Mouse (Mus musculus) heart, postnatal 14 days (tissue): ENCODE results near the gene Gm5485. TPM values are rescaled to one million over a fixed set of nuclear protein-coding genes. Genes with fewer than 3 reads are reported as not detected.

Experiments used
- DNase-seq, 2 experiments: peaks; one replicate each; pipeline ENCODE4 v3.0.0; 2021 to 2022
- intact Hi-C: fragments of 180-260 bp; cut with DNase I; formaldehyde crosslinking; loops from one replicate; pipeline ENCODE4 v1.15.1; 2025
- total RNA-seq, 2 experiments: library from RNA; stranded (reverse); gene quantifications; 2 replicates each; pipeline ENCODE4 v1.2.3; 2021

The Gm5485 gene
- total RNA-seq, 2 experiments from 2014 or later: not detected

DNA sequence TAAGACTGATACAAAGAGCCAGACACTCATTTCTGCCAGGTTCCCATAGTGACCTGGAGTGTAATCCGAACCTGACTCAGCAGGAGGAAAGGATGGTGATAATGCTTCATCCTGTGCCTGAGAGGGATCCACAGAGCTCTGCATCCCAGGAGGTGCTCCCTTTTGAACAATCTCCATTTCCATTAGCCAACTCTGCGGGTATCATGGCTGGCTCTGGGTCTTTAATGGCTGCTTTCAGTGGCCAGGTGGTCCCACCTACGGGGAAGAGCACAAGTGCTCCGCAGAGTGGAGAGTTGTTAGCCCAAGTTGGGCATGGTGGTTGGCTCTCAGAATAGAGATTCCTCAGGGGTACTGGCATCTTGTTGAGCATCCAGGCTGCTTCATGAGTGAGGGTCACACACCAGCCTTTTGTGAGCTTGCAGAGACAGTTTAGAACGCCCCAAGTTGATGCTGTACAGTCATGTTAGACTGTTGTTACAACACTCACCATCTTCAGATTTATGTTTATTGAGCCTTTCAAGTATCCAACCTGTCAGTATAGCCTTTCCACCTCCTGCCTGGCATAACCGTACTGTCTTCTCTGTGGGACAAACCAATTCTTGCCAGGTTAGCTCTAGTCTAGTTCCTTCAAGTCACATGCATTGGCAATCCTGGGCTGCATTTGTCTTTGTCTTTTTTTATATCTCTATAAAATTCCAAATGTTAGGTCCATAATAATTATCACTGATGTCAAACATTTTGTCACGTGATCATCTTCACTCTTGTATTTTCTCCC lies 38.3 kb downstream of the Gm5485 start:
- DNase-seq: no peak
- intact Hi-C loops: no loop called here

DNA sequence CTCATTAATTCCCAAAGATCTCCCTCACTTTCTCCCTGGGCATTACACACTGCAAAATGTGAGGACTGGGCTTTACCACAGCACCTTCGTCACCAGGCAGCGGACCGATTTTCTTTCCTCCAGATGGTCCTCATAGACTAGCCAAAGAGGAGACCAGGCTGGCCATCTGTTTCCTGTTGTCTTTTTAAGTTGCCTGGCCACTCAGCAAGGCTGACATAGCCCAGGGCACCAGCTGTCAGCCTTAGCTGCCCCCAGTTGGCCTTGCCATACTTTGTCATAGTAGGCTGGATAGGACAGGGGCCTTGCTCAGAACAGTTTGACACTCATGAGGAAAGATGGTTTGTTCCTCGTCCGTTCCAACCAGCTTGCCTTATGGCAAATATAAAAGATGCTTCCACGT lies 39.8 kb downstream of the Gm5485 start:
- intact Hi-C loops: no loop called here
- DNase-seq: no peak

DNA sequence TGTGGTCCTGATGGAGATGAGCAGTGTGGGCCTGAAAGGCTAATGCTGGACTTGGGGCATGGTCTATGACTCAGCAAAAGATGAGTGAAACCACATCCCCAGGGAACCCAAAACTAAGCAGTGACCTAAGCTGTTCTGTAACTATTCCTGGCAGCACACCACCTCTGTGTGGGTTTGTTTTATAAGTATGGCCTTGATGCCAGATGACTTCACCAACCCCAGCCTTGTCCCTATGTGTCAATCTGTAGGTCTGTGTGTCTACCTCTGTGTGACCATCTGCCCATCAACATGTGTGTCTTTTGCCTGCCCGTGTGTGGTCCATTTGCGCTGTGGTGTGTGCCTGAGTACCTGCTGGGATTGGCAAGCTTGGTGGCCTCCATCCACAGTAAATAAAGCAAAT lies 44.1 kb downstream of the Gm5485 start:
- no peak for DNase-seq
- intact Hi-C loops: no loop called here

DNA sequence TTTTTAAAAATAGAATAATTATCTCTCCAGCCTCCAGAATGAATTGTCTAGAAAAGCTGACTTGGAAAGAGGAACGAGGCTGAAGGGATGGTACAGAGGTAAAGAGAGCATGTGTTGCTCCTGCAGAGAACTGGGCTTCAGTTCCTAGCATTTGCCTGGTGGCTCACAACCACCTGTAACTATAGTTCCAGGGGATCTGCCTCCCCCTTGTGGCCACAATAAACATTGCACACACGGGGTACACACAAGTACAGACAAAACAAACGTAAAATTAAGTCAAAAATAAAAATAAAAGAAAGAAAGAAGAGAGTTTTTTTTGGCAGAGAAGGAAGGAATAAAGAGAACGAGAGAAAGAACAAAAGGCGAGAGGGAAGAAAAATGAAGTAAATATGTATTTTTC lies 45.4 kb downstream of the Gm5485 start:
- intact Hi-C loops: no loop called here
- DNase-seq: no peak

DNA sequence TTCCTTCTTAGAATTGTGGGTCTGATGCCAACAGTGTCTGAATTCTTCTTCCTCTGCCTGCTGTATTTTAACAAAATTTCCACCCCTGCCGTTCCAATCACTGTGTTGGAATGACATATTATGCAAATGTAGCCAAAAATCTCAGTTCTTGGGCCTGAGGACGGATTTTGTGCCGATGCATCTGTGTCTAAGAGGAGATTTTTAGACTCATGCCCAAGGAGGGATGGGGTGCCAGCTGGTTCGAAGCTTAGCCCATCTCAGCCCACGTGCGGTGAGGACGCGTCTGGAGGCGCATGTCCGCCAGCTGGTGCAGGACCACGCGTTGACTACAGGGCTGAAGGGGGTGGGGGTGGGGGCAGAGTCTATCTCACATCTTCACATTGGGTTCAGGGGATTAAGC lies 51.3 kb downstream of the Gm5485 start:
- peak in 1 of 2 experiments; percentile 5 for DNase-seq
- intact Hi-C loops: no loop called here

DNA sequence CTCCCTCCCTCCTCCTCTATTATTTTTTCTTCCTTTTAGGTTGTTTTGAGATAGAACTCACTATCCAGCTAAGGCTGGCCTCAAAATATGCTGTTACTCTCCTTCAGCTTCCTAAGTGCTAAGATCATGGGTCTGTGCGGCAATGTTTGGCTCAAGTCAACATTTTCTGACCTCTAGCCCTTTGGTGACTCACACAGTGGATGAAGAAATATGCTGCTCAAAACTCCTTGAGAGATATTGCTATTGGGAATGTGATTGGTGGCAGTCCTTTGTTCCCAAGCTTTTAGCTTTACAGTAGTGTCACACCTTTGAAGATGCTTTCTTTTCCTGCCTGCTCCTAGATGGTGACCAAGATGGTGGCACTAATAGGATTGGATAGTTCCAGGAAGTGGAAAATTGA lies 55.8 kb downstream of the Gm5485 start:
- intact Hi-C loops: no loop called here
- no peak for DNase-seq

- no peak for DNase-seq
- intact Hi-C loops: no loop called here
Measured at GRCm38 (mm10) chr16:48355716-48356115, 56.5 kb downstream of the Gm5485 start.

Other genes with a start within 250 kb of the Gm5485 start
- not detected for gene Dppa4, start 128.7 kb downstream of the Gm5485 start, total RNA-seq
- gene Dppa2, start 108.5 kb downstream of the Gm5485 start, total RNA-seq: not detected
- under 1 TPM in 1 of 2 experiments, not detected in 1; 0.20 TPM for gene Morc1, start 18.8 kb upstream of the Gm5485 start, total RNA-seq